Mouse (Mus musculus) megakaryocyte, embryonic 14.5 days (primary cell): Measurements from ENCODE around the gene Pdzrn3. TPM values are rescaled to one million over a fixed set of nuclear protein-coding genes. Genes with fewer than 3 reads are reported as not detected.

Experiments
- H3K27me3 ChIP-seq: replicated peaks from 2 replicates; pipeline ENCODE3; 2012; ENCODE audit warnings: inconsistent platforms
- H3K36me3 ChIP-seq: replicated peaks from 2 replicates; pipeline ENCODE3; 2012; ENCODE audit warnings: low read length, inconsistent platforms, mixed read lengths
- H3K4me1 ChIP-seq: 2 replicates; pipeline ENCODE4 v1.6.1; 2012; ENCODE audit warnings: inconsistent platforms
- H3K4me3 ChIP-seq: replicated peaks from 2 replicates; pipeline ENCODE3; 2012; ENCODE audit warnings: moderate library complexity, mild to moderate bottlenecking, inconsistent platforms
- H3K9me3 ChIP-seq: 2 replicates; pipeline ENCODE4 v1.6.1; 2012; ENCODE audit warnings: inconsistent platforms
- FLI1 ChIP-seq: IDR thresholded peaks from 2 replicates; pipeline ENCODE4 v1.6.1; 2012; ENCODE audit warnings: low read length, inconsistent platforms, mixed read lengths
- GATA1 ChIP-seq: IDR thresholded peaks from 3 replicates; pipeline ENCODE4 v1.6.1; 2012; ENCODE audit warnings: mixed read lengths, low read length, inconsistent platforms, borderline replicate concordance
- polyA plus RNA-seq: library from polyadenylated mRNA; stranded (reverse); fragments of >175 nt; gene quantifications from 2 replicates; pipeline ENCODE4 v1.2.3, GENCODE M21; 2012; ENCODE audit warnings: low replicate concordance; ENCODE audit not compliant: insufficient read depth

The Pdzrn3 gene
- polyA plus RNA-seq, 1 experiment: not detected

- Histone ChIP-seq H3K9me3 (no peaks in the 10 kb centered on the region), H3K4me3 (no peak overlapping the region), H3K27me3 (no peaks in the 10 kb centered on the region), H3K36me3 (no peaks in the 10 kb centered on the region), H3K4me1 (no peaks in the 10 kb centered on the region)
- TF ChIP-seq GATA1 (no peak), FLI1 (no peak)
These were observed 23.3 kb downstream of the Pdzrn3 start for GRCm38 (mm10) chr6:101354230-101354881.

- no peaks in the 10 kb centered on the region for H3K4me1 ChIP-seq
- no peak for TF ChIP-seq GATA1
- TF ChIP-seq FLI1: no peak
- H3K27me3 ChIP-seq: no peaks in the 10 kb centered on the region
- no peaks in the 10 kb centered on the region for H3K9me3 ChIP-seq
- no peaks in the 10 kb centered on the region for H3K36me3 ChIP-seq
- H3K4me3 ChIP-seq: no peak overlapping the region
These were observed 24.0 kb downstream of the Pdzrn3 start for GRCm38 (mm10) chr6:101353701-101354100.

- Histone ChIP-seq H3K4me1 (no peaks in the 10 kb centered on the region), H3K9me3 (no peaks in the 10 kb centered on the region), H3K27me3 (no peaks in the 10 kb centered on the region), H3K36me3 (no peaks in the 10 kb centered on the region), H3K4me3 (no peak overlapping the region)
- TF ChIP-seq FLI1: no peak
- TF ChIP-seq GATA1: no peak
These were observed 25.1 kb downstream of the Pdzrn3 start for GRCm38 (mm10) chr6:101352626-101353025.

GRCm38 (mm10) chr6:101351100-101351499 is 26.6 kb downstream of the Pdzrn3 start:
- Histone ChIP-seq H3K4me1 (no peaks in the 10 kb centered on the region), H3K4me3 (no peak overlapping the region), H3K27me3 (no peaks in the 10 kb centered on the region), H3K36me3 (no peaks in the 10 kb centered on the region), H3K9me3 (no peaks in the 10 kb centered on the region)
- TF ChIP-seq FLI1 (no peak), GATA1 (no peak)

GRCm38 (mm10) chr6:101350414-101350973 is 27.2 kb downstream of the Pdzrn3 start:
- no peaks in the 10 kb centered on the region for H3K4me1 ChIP-seq
- TF ChIP-seq FLI1: no peak
- no peaks in the 10 kb centered on the region for H3K9me3 ChIP-seq
- H3K36me3 ChIP-seq: no peaks in the 10 kb centered on the region
- H3K4me3 ChIP-seq: no peak overlapping the region
- H3K27me3 ChIP-seq: no peaks in the 10 kb centered on the region

- Histone ChIP-seq H3K9me3 (no peaks in the 10 kb centered on the region), H3K36me3 (no peaks in the 10 kb centered on the region), H3K4me3 (no peak overlapping the region), H3K27me3 (no peaks in the 10 kb centered on the region), H3K4me1 (no peaks in the 10 kb centered on the region)
- TF ChIP-seq GATA1 (no peak), FLI1 (no peak)
These were observed 29.2 kb downstream of the Pdzrn3 start for GRCm38 (mm10) chr6:101348496-101348895.

GRCm38 (mm10) chr6:101340051-101340450 is 37.6 kb downstream of the Pdzrn3 start:
- Histone ChIP-seq H3K9me3 (peaks cover 14% of the 10 kb centered on the region), H3K4me1 (no peaks in the 10 kb centered on the region), H3K27me3 (no peaks in the 10 kb centered on the region), H3K36me3 (no peaks in the 10 kb centered on the region), H3K4me3 (no peak overlapping the region)
- TF ChIP-seq FLI1 (no peak), GATA1 (no peak)

GRCm38 (mm10) chr6:101337842-101338528 is 39.7 kb downstream of the Pdzrn3 start:
- Histone ChIP-seq H3K9me3 (peaks cover 14% of the 10 kb centered on the region), H3K4me3 (no peak overlapping the region), H3K4me1 (no peaks in the 10 kb centered on the region), H3K27me3 (no peaks in the 10 kb centered on the region), H3K36me3 (no peaks in the 10 kb centered on the region)
- TF ChIP-seq GATA1 (no peak), FLI1 (no peak)

- Histone ChIP-seq H3K9me3 (peaks cover 12% of the 10 kb centered on the region), H3K36me3 (no peaks in the 10 kb centered on the region)
These were observed 41.0 kb downstream of the Pdzrn3 start for GRCm38 (mm10) chr6:101336660-101337059.

GRCm38 (mm10) chr6:101335744-101336143 is 42.0 kb downstream of the Pdzrn3 start:
- H3K9me3 ChIP-seq: peaks cover 11% of the 10 kb centered on the region
- TF ChIP-seq FLI1 (no peak), GATA1 (no peak)
- no peaks in the 10 kb centered on the region for H3K27me3 ChIP-seq

More at GRCm38 (mm10) chr6:101336660-101337059, 41.0 kb downstream of the Pdzrn3 start:
- no peak for TF ChIP-seq GATA1
- TF ChIP-seq FLI1: no peak
- H3K4me3 ChIP-seq: no peak overlapping the region
- H3K4me1 ChIP-seq: no peaks in the 10 kb centered on the region
- H3K27me3 ChIP-seq: no peaks in the 10 kb centered on the region

More at GRCm38 (mm10) chr6:101335744-101336143, 42.0 kb downstream of the Pdzrn3 start:
- H3K36me3 ChIP-seq: no peaks in the 10 kb centered on the region
- H3K4me3 ChIP-seq: no peak overlapping the region
- no peaks in the 10 kb centered on the region for H3K4me1 ChIP-seq
